Mouse (Mus musculus) ES-E14 (cell line): ENCODE results near the gene Fblim1. TPM values are rescaled to one million over a fixed set of nuclear protein-coding genes. Genes with fewer than 3 reads are reported as not detected.

ENCODE experiments used
- DNase-seq: peaks from one replicate; pipeline ENCODE4 v3.0.0-alpha.2; 2013; ENCODE audit warnings: low read depth, low spot score
- H3K27ac ChIP-seq: 2 replicates; pipeline ENCODE4 v1.5.1; 2012; ENCODE audit warnings: low read depth, mild to moderate bottlenecking, low read length, moderate library complexity, mixed read lengths; ENCODE audit not compliant: poor library complexity, insufficient read depth, severe bottlenecking
- H3K36me3 ChIP-seq: 2 replicates; pipeline ENCODE4 v1.6.1; 2012; ENCODE audit warnings: mild to moderate bottlenecking, low read length, moderate library complexity, mixed read lengths; ENCODE audit not compliant: control insufficient read depth, poor library complexity, insufficient read depth, severe bottlenecking
- H3K4me1 ChIP-seq, 2 experiments: fragments of 150-350 bp in 1 of 2; sonication (generic) in 1 of 2; 2 replicates each; pipeline ENCODE4 v1.6.1; 2012; ENCODE audit warnings: low read length in 2 of 2, mild to moderate bottlenecking in 1 of 2, mixed read lengths in 1 of 2; ENCODE audit not compliant: control insufficient read depth in 2 of 2, insufficient read depth in 2 of 2, poor library complexity in 1 of 2
- H3K4me3 ChIP-seq, 2 experiments: fragments of 150-350 bp in 1 of 2; sonication (generic) in 1 of 2; 2 replicates each; pipeline ENCODE4 v1.5.1; 2012; ENCODE audit warnings: low read length in 2 of 2, low read depth in 1 of 2, mild to moderate bottlenecking in 1 of 2, mixed read lengths in 1 of 2; ENCODE audit not compliant: insufficient read depth in 1 of 2, poor library complexity in 1 of 2, severe bottlenecking in 1 of 2
- H3K9ac ChIP-seq: 2 replicates; pipeline ENCODE4 v1.6.1; 2012; ENCODE audit warnings: low read depth, mild to moderate bottlenecking, low read length, mixed read lengths; ENCODE audit not compliant: poor library complexity, insufficient read depth, severe bottlenecking
- H3K9me3 ChIP-seq: fragments of 150-350 bp; sonication (generic); 2 replicates; pipeline ENCODE4 v1.6.1; 2012; ENCODE audit warnings: low read depth, mild to moderate bottlenecking, low read length; ENCODE audit not compliant: control insufficient read depth, insufficient read depth
- CHD2 ChIP-seq: IDR thresholded peaks from 2 replicates; pipeline ENCODE4 v1.6.1; 2014; ENCODE audit warnings: mild to moderate bottlenecking, low read depth, low read length, inconsistent platforms
- HCFC1 ChIP-seq: IDR thresholded peaks from 2 replicates; pipeline ENCODE4 v1.6.1; 2012; ENCODE audit warnings: low read length, inconsistent platforms, borderline replicate concordance; ENCODE audit not compliant: insufficient read depth
- MAFK ChIP-seq: IDR thresholded peaks from 2 replicates; pipeline ENCODE4 v1.6.1; 2014; ENCODE audit warnings: mild to moderate bottlenecking, low read depth, low read length, inconsistent platforms; ENCODE audit not compliant: insufficient read depth
- ZC3H11A ChIP-seq: IDR thresholded peaks from 2 replicates; pipeline ENCODE4 v1.6.1; 2012; ENCODE audit warnings: low read depth, mild to moderate bottlenecking, inconsistent platforms, low read length, borderline replicate concordance
- ZNF384 ChIP-seq: IDR thresholded peaks from 2 replicates; pipeline ENCODE4 v1.6.1; 2012; ENCODE audit warnings: low read depth, low read length, inconsistent platforms
- in situ Hi-C, 2 experiments: fragments of 600-800 bp; cut with MboI; formaldehyde crosslinking; loops; one replicate each; pipeline ENCODE4 v1.15.1; 2025; ENCODE audit warnings: low sequenced_read_pairs in 2 of 2, inconsistent platforms in 1 of 2; ENCODE audit not compliant: unreplicated experiment in 2 of 2
- total RNA-seq: library from RNA; depleted of rRNA; stranded (reverse); fragments of 300-350 nt; gene quantifications from 2 replicates; pipeline ENCODE4 v1.2.3, GENCODE M21; 2012

Gene Fblim1
- total RNA-seq, 1 experiment = 71.3 TPM

DNA sequence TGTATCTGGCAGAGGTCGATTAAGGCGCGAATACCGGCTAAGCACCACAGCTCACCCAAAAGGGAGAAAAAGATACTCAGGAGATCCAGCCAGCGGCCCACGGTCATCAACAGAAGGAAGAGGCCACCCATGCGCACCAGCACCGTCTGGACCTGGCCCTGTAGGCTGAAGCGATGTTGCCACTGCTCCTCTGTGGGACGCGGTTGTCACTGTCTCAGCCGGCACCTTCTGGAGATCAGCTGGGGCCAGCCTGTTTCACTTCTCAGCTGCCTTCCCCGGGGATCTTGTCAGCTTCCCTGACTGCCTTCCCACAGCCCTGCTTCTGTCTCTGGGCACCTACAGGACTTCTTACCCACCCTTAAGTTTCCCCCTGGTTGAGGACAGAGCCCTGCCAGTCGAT, 9.1 kb upstream of the Fblim1 start:
- in situ Hi-C loops = no loop called here

DNA sequence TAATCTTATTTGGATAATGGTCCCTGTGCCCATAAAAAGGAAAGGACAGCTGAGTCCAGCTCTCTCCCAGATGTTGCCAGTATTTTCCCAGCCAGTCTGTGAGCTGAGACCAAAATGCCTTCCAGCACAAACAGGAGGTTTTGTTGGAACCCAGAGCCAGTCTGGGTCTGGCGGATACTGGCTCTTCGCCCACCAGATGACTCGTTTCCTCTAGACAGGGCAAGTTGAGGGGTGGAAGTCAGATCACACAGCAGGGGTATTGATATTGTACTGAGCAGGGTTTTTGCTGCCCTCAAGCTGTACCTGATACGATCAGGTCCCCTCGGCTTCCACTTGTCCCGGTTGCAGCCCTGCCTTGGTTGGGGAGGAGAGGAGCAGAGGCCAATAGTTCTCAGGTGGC, 3.6 kb upstream of the Fblim1 start:
- H3K9me3 ChIP-seq = no peaks in the 10 kb centered on the region
- no peak for TF ChIP-seq ZC3H11A
- no peak for TF ChIP-seq ZNF384
- TF ChIP-seq HCFC1 = no peak
- TF ChIP-seq MAFK = no peak
- TF ChIP-seq CHD2 = no peak
- H3K9ac ChIP-seq = no peak overlapping the region
- in situ Hi-C loops = no loop called here
- DNase-seq = no peak
- no peaks in the 10 kb centered on the region for H3K36me3 ChIP-seq
- no peak overlapping the region for H3K4me3 ChIP-seq
- H3K4me1 ChIP-seq = no peaks in the 10 kb centered on the region; a peak in 1 of 4 replicates
- no peak overlapping the region for H3K27ac ChIP-seq

More for the DNA sequence above, 9.1 kb upstream of the Fblim1 start:
- DNase-seq = no peak
- peaks cover 2% of the 10 kb centered on the region; the same call in 1 of the 2 replicates for H3K36me3 ChIP-seq
- no peak overlapping the region for H3K4me3 ChIP-seq
- H3K27ac ChIP-seq = no peak overlapping the region; the same call in 1 of the 2 replicates
- peaks cover 0 to 9% of the 10 kb centered on the region in 2 experiments; a peak in 1 of 4 replicates for H3K4me1 ChIP-seq
- no peak for TF ChIP-seq MAFK
- TF ChIP-seq ZNF384 = no peak
- TF ChIP-seq HCFC1 = no peak
- TF ChIP-seq CHD2 = no peak
- no peak for TF ChIP-seq ZC3H11A
- no peaks in the 10 kb centered on the region for H3K9me3 ChIP-seq
- no peak overlapping the region for H3K9ac ChIP-seq

DNA sequence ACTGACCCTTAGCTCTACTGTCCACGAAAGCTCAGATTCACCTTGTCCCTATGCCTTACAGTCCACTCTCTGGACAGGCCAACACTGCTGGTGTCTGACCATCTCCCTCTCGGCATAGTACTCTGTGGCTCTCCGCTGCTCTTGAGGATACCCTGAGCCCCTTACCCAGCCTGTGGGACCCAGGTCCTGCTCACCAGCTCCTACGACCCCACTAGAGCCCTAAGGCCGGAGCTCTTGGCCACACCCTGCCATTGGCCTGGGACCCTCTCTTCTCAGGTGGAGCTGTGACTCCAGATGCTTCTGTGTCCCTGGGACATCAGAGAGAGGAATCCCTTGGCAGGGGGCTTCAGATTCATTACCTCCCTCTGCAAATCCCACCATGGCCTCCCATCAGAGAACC, 475 bp downstream of the Fblim1 start:
- H3K9me3 ChIP-seq = no peaks in the 10 kb centered on the region
- H3K4me3 ChIP-seq = no peak overlapping the region
- H3K36me3 ChIP-seq = no peaks in the 10 kb centered on the region
- no peak overlapping the region for H3K27ac ChIP-seq
- TF ChIP-seq ZNF384 (no peak), ZC3H11A (no peak), MAFK (no peak), HCFC1 (no peak), CHD2 (no peak)
- DNase-seq = no peak
- in situ Hi-C loops = no loop called here
- peaks cover 9 to 22% of the 10 kb centered on the region in 2 experiments; a peak in 3 of 4 replicates for H3K4me1 ChIP-seq
- no peak overlapping the region for H3K9ac ChIP-seq

DNA sequence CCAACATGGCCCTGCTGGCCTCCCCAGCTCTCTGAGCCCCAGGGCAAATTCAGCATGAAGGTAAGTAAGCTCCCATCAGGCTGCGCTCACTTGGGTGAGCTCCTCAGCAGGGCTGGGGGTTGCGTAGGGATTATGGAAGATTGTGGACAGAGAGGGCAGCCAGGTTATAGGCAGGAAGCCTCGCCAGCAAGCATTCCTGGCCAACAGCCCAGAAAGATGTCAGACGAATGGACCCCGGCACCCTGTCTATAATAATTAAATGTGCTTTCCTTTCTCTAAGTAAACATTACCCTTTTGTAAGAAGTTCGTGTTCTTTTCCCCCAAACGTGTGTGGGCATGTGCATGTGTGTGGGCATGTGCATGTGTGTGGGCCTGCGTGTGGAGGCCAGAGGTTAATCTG, 1.4 kb downstream of the Fblim1 start:
- peaks cover 9 to 26% of the 10 kb centered on the region in 2 experiments; a peak in 3 of 4 replicates for H3K4me1 ChIP-seq
- DNase-seq = no peak
- no peak overlapping the region for H3K27ac ChIP-seq
- no peaks in the 10 kb centered on the region for H3K36me3 ChIP-seq
- in situ Hi-C loops = no loop called here
- H3K9me3 ChIP-seq = no peaks in the 10 kb centered on the region
- no peak overlapping the region for H3K9ac ChIP-seq
- H3K4me3 ChIP-seq = no peak overlapping the region
- TF ChIP-seq ZNF384 (no peak), ZC3H11A (no peak), MAFK (no peak), HCFC1 (no peak)

DNA sequence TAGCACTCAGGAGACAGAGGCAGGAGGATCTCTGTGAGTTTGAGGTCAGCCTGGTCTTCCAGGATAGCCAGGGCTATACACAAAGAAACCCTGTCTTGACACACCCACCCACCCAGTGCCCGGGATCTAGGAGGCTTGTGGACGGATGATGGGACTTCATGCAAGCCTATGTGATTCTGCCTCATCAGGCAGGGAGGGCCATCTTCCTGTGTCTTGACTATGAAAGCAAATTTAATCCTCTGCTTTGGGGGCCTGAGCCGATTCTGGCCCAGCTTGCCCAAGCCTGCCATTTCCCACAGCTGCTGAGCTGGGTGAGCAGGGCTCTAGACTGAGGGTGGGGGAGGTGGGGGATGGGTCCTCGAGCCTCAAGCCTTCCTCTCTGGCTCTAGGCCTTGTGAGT, 2.0 kb downstream of the Fblim1 start:
- TF ChIP-seq HCFC1 (no peak), MAFK (no peak), ZNF384 (no peak), CHD2 (no peak), ZC3H11A (no peak)
- Histone ChIP-seq H3K4me3 (no peak overlapping the region), H3K36me3 (no peaks in the 10 kb centered on the region), H3K9me3 (no peaks in the 10 kb centered on the region), H3K4me1 (peaks cover 9 to 26% of the 10 kb centered on the region in 2 experiments; a peak in 3 of 4 replicates), H3K9ac (no peak overlapping the region), H3K27ac (no peak overlapping the region)
- DNase-seq = no peak
- in situ Hi-C loops = no loop called here
